Mouse (Mus musculus): ENCODE data around the gene Aasdhppt.

Gene Aasdhppt

GRCm38 (mm10) chr9:4309351-4310085, at the start of gene Aasdhppt, which contains the start of gene Kbtbd3:
TSS of gene Aasdhppt (minus strand) at chr9:4309471.
TSS of gene Kbtbd3 (plus strand) at chr9:4309833.
- peak; percentile 99 for DNase-seq (ENCODE audit: low spot score)

GRCm38 (mm10) chr9:4353163-4353562, 43.9 kb upstream of the Aasdhppt start:
- DNase-seq (ENCODE audit: low spot score): no peak

GRCm38 (mm10) chr9:4318939-4319721, 9.9 kb upstream of the Aasdhppt start:
- DNase-seq (ENCODE audit: low spot score): no peak

GRCm38 (mm10) chr9:4315746-4316145, 6.5 kb upstream of the Aasdhppt start:
- DNase-seq (ENCODE audit: low spot score): no peak

GRCm38 (mm10) chr9:4313946-4314345, 4.7 kb upstream of the Aasdhppt start:
- DNase-seq (ENCODE audit: low spot score): no peak

DNA sequence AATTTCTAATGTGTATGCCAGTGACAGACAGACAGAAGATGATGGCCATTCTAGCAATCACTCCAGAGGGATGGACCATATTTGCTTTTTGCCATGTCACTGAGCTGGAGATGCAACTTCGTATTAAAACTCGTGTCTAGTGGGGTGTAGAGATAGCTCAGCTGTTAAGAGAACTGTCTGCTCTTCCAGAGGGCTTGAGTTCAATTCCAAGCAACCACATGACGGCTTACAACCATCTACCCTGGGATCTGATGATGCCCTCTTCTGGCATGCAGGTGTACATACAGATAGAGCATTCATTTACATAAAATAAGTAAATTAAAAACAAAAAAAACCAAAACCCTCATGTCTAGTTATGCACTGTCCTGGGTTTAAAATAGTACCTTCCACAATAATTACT, 1.9 kb upstream of the Aasdhppt start:
- no peak for DNase-seq (ENCODE audit: low spot score)

DNA sequence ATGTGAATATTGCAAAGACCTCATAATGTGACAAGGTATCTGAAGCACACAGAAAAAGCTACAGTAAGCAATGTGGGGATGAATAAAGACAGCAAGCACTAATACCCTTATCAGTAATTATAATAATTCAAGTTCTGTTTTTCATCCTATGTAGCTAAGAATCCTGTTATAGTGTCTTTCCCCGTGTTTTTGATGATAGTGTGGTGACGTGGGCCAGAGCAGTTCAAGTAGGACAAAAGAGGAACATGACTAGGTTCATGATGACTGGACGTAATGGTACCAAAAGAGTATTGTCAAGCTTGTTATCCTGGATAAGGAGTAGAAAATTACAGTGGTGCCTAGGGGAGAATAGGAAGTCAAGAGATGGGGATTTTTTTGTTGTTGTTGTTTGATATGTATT, 1.4 kb upstream of the Aasdhppt start:
- no peak for DNase-seq (ENCODE audit: low spot score)

GRCm38 (mm10) chr9:4308628-4309350, 482 bp downstream of the Aasdhppt start:
- DNase-seq (ENCODE audit: low spot score): peak; percentile 19

DNA sequence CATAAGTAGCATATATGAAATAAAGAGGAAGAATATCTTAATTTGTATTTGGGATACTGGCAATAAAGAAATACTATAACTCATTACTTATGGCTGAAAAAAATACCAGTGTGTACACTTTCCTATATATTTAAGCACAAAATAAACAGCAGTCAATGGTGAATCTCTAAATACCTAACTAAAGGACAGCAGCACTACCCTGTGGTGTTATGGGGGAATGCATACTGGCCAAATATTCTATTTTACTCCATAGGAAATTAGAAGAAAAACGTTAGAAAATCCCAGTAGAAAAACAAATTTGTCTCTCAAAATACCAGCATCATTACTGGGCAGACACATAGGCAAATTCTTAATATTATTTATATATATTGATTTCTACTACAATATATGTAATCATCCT, 4.4 kb downstream of the Aasdhppt start:
- DNase-seq (ENCODE audit: low spot score): no peak

DNA sequence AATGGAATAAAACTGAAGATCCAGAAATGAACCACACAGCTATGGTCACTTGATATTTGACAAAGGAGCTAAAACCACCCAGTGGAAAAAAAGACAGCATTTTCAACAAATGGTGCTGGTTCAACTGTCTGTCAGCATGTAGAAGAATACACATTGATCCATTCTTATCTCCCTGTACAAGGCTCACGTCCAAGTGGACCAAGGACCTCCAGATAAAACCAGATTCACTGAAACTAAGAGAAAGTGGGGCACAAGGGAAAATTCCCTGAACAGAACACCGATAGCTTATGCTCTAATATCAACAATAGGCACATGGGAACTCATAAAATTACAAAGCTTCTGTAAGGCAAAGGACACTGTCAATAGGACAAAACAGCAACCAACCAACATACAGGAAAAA, 8.8 kb downstream of the Aasdhppt start:
- no peak for DNase-seq (ENCODE audit: low spot score)

- DNase-seq (ENCODE audit: low spot score): no peak
Measured at GRCm38 (mm10) chr9:4283850-4284249, 25.4 kb downstream of the Aasdhppt start.

DNA sequence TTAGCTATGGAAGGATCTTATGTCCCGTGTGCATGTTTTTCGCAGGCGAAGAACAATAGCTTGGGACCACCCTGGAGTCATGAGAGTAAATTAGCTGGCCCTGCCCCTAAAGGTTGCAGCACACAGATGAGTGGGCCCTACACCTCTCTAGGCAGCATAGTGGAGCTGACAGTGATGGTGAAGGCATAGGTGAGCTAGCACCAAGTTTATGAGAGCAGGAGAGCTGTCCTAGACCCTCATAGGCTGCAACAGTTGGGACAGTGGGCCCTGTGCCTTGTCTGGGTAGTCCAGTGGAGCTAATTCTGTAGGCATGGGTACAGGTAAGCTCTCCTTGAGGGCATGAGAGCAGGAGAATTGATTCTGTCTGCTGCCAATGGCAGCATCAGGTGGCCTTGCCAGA, 42.4 kb downstream of the Aasdhppt start:
- DNase-seq (ENCODE audit: low spot score): no peak

DNA sequence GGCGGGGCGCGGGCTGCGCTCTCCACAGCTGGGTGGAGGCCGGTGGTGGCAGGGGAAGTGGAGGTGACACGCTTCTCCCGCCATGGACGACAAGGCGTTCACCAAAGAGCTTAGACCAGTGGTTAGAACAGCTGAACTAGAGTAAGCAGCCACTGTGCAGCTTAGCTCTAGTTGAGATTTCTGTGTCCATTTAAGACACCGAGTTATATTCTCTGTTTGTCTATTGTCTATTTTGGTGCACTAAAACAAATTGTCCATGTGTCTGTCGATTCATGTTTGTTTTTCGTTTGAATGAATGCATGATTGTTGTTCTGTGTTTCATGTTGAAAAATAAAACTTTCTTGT, 48.6 kb downstream of the Aasdhppt start:
- DNase-seq (ENCODE audit: low spot score): no peak

DNA sequence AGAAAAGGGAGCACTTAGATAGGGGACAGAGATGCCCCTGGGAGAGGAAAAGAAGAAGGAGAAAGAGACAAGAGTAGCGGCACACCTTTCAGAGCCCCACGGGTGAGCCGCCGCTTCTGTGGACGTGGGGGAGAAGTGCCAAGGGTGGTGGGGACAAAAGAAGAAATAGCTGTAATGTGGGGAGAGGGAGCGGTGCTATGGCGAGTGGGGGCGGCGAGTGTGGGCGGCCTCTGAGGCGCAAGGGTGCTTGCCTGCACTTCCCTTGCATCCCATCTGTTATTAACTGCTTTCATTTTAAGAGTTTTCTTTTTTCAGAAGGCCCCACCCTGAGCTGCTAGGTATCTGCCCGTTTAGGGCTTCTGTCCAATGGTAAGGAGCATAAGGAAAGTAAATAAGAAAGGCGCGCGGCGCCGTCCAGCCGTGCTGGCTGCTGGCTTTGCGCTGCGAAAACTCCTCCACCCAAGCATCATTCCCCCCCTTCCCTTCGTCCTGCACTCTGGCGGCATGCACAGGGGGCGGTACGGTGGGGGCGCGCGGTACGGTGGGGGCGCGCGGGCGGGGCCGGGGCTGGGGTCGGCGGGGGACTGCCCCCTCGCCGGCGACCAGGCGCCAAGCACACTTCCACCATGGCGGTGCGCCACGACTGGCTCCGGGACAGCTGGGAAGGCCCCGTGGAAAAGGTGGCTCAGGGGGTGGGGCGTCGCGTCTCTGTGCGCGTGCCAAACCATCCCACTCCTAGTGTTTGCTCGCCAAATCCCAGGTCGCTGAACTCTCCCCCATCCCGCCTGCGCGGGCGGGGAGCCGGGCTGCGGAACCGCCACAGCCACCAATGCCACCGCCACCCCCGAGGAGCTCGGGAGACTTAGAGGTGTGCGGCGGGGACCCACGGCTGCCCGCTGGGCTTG, 49.2 kb downstream of the Aasdhppt start:
- DNase-seq (ENCODE audit: low spot score): peak; percentile 18

DNA sequence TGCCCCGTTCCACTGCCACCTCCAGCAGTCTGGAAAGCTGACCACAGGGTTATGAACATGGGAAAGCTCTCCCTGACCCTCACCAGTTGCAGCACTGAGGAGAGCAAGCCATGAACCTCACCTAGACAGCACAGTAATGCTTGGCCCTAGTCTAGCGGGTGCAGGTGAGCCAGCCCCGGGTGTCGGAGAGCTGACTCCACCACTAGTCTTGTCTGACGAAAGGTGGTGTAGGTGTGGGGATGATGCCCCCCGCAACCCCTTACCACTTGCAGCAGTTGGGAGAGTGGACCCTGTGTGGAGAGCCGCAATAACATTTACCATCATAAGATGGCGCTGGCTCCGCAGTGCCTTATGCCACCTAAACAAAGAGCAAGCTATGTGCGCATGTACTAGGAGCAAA, 50.2 kb downstream of the Aasdhppt start:
- no peak for DNase-seq (ENCODE audit: low spot score)
